In genomic region chr10:75939481-75940234, GRCm38 (mm10) we compare ENCODE assay signal across 11 mouse cellular contexts. TPM values are rescaled to one million over a fixed set of nuclear protein-coding genes. Genes with fewer than 3 reads are reported as not detected.
A peak's percentile ranks its signal among the peaks of the same experiment; 100 is the strongest.
DNase-seq lines count a peak whose midpoint lies in the region; ATAC-seq and TF ChIP-seq lines count a peak whose summit lies in the region.
"Had no signal": no experiment of that assay in that cellular context is flagged by ENCODE, and none has a peak within 500 bp of the region (broad histone marks: within the 10 kb centered on the region; RNA-seq: fewer than 3 reads in every experiment).

No protein-coding gene starts in this region.

- 53% methylated on average over 9 of the region's 9 CpGs for WGBS in lung, embryonic 14.5 days

- no peak overlapping the region for H3K9ac ChIP-seq in lung, embryonic 14.5 days

- no peaks in the 10 kb centered on the region; the same call in 1 of the 2 replicates for H3K4me1 ChIP-seq in lung, embryonic 14.5 days (ENCODE audit: insufficient read depth)

- DNase-seq in adrenal gland, adult 2 months, result peak; percentile 59
- no peak for DNase-seq in adrenal gland, adult 18-20 months (ENCODE audit: low spot score in 2 of 2)
- no peak for DNase-seq in lung, embryonic 14.5 days
- DNase-seq in lung, postnatal 10 days, result no peak
- DNase-seq in spleen, postnatal 14 days (ENCODE audit: low spot score in 2 of 2), result peak; percentile 54 to 62
- no peak for DNase-seq in layer of hippocampus, postnatal 25 days (ENCODE audit: extremely low spot score in 1 of 2, low spot score in 1 of 2)
- DNase-seq in cerebellum, postnatal 14 days, result no peak
- DNase-seq: cerebellum, postnatal 36 days; kidney, adult 11 months had no signal

- H3K27me3 ChIP-seq in lung, embryonic 14.5 days (ENCODE audit: insufficient read depth, low read length), result peaks cover 18% of the 10 kb centered on the region

- ATAC-seq in lung, embryonic 14.5 days (ENCODE audit: insufficient read depth), result no peak
- peak; percentile 83 for ATAC-seq in erythroid progenitor cell, adult 5-6 weeks (replicated peaks; ENCODE audit: low FRiP score, poor library complexity, severe bottlenecking)

- TF ChIP-seq CTCF in lung, embryonic 14.5 days (IDR thresholded peaks at IDR 0.05; ENCODE audit: low read depth), result no peak

- H3K27ac ChIP-seq in lung, embryonic 14.5 days (ENCODE audit: low read depth), result no peak overlapping the region; the same call in 1 of the 2 replicates
- H3K27ac ChIP-seq: macrophage had no signal

- no peak overlapping the region for H3K4me2 ChIP-seq in lung, embryonic 14.5 days

- H3K9me3 ChIP-seq in lung, embryonic 14.5 days (ENCODE audit: low read depth, low read length), result no peaks in the 10 kb centered on the region

- H3K36me3 ChIP-seq in lung, embryonic 14.5 days (ENCODE audit: insufficient read depth), result no peaks in the 10 kb centered on the region

- peak overlapping the region; percentile 17; the same call in 1 of the 2 replicates for H3K4me3 ChIP-seq in lung, embryonic 14.5 days (ENCODE audit: low read depth, low read length)

RNA-seq across cellular contexts. Expression of gene Gm867, which starts 0.8 kb away (rescaled TPM):
- 1 to 10 TPM; 2.2 to 4.0 TPM for total RNA-seq in adrenal gland, adult 2 months (2021)
- 0.93 and 1.9 TPM in 2 replicates for polyA plus RNA-seq in adrenal gland, adult 2 months (2012; rRNA removed)
- under 1 TPM; 0.63 to 0.64 TPM for total RNA-seq in adrenal gland, adult 18-20 months (2021)
- polyA plus RNA-seq in lung, embryonic 14.5 days (2014; fragmentation: Nextera tagmentation; extraction: Ambion mirVana), result 0.30 and 0.39 TPM in 2 replicates
- total RNA-seq in erythroid progenitor cell, adult 5-6 weeks (2015; ENCODE audit: low replicate concordance), result 525 and 583 TPM in 2 replicates
- 86.0 and 101 TPM in 2 replicates for total RNA-seq in erythroid progenitor cell, adult 5-6 weeks (2017; ENCODE audit: low replicate concordance)
- total RNA-seq in layer of hippocampus, postnatal 25 days (2021), result 1 to 10 TPM in 1 of 2 experiments, under 1 TPM in 1; 0.64 to 1.1 TPM
- polyA plus RNA-seq: macrophage had no signal

RNA-seq across cellular contexts. Expression of gene Vpreb3, which starts 3.2 kb away (rescaled TPM):
- not detected for total RNA-seq in adrenal gland, adult 2 months (2021)
- polyA plus RNA-seq in adrenal gland, adult 2 months (2012; rRNA removed), result 1.1 and 2.0 TPM in 2 replicates
- not detected for total RNA-seq in adrenal gland, adult 18-20 months (2021)
- 0.63 and 0.87 TPM in 2 replicates for polyA plus RNA-seq in lung, embryonic 14.5 days (2014; fragmentation: Nextera tagmentation; extraction: Ambion mirVana)
- 85.1 and 89.7 TPM in 2 replicates for total RNA-seq in erythroid progenitor cell, adult 5-6 weeks (2015; ENCODE audit: low replicate concordance)
- total RNA-seq in erythroid progenitor cell, adult 5-6 weeks (2017; ENCODE audit: low replicate concordance), result 31.5 and 39.7 TPM in 2 replicates
- not detected for total RNA-seq in layer of hippocampus, postnatal 25 days (2021)
- polyA plus RNA-seq: macrophage had no signal

RNA-seq across cellular contexts. Expression of gene Mmp11, which starts 3.4 kb away (rescaled TPM):
- 10 to 100 TPM in 1 of 2 experiments, 1 to 10 TPM in 1; 5.1 to 14.8 TPM for total RNA-seq in adrenal gland, adult 2 months (2021)
- polyA plus RNA-seq in adrenal gland, adult 2 months (2012; rRNA removed), result 26.7 and 48.0 TPM in 2 replicates
- 1 to 10 TPM; 5.4 to 5.7 TPM for total RNA-seq in adrenal gland, adult 18-20 months (2021)
- polyA plus RNA-seq in lung, embryonic 14.5 days (2014; fragmentation: Nextera tagmentation; extraction: Ambion mirVana), result 61.8 and 61.9 TPM in 2 replicates
- total RNA-seq in erythroid progenitor cell, adult 5-6 weeks (2015; ENCODE audit: low replicate concordance), result 0.72 TPM in 1 of 2 replicates, not detected in the other
- total RNA-seq in erythroid progenitor cell, adult 5-6 weeks (2017; ENCODE audit: low replicate concordance), result 0.68 TPM in 1 of 2 replicates, not detected in the other
- total RNA-seq in layer of hippocampus, postnatal 25 days (2021), result 1 to 10 TPM; 1.4 to 2.1 TPM

RNA-seq across cellular contexts. Expression of gene Chchd10, which starts 6.7 kb away (rescaled TPM):
- 1,000 to 10,000 TPM; 1,273 to 1,367 TPM for total RNA-seq in adrenal gland, adult 2 months (2021)
- 4,822 and 7,346 TPM in 2 replicates for polyA plus RNA-seq in adrenal gland, adult 2 months (2012; rRNA removed)
- 1,000 to 10,000 TPM in 1 of 2 experiments, 100 to 1,000 TPM in 1; 918 to 1,521 TPM for total RNA-seq in adrenal gland, adult 18-20 months (2021)
- polyA plus RNA-seq in lung, embryonic 14.5 days (2014; fragmentation: Nextera tagmentation; extraction: Ambion mirVana), result 24.3 and 35.2 TPM in 2 replicates
- total RNA-seq in erythroid progenitor cell, adult 5-6 weeks (2015; ENCODE audit: low replicate concordance), result 101 and 127 TPM in 2 replicates
- total RNA-seq in erythroid progenitor cell, adult 5-6 weeks (2017; ENCODE audit: low replicate concordance), result 40.2 and 60.3 TPM in 2 replicates
- 100 to 1,000 TPM; 323 to 356 TPM for total RNA-seq in layer of hippocampus, postnatal 25 days (2021)

RNA-seq across cellular contexts. Expression of gene Gm5134, which starts 14.7 kb away (rescaled TPM):
- not detected for total RNA-seq in adrenal gland, adult 2 months (2021)
- 0.03 and 0.11 TPM in 2 replicates for polyA plus RNA-seq in adrenal gland, adult 2 months (2012; rRNA removed)
- total RNA-seq in adrenal gland, adult 18-20 months (2021), result not detected
- 0.14 TPM in 1 of 2 replicates, not detected in the other for polyA plus RNA-seq in lung, embryonic 14.5 days (2014; fragmentation: Nextera tagmentation; extraction: Ambion mirVana)
- total RNA-seq in erythroid progenitor cell, adult 5-6 weeks (2015; ENCODE audit: low replicate concordance), result not detected in 2 replicates
- total RNA-seq in erythroid progenitor cell, adult 5-6 weeks (2017; ENCODE audit: low replicate concordance), result not detected in 2 replicates
- under 1 TPM; 0.21 to 0.66 TPM for total RNA-seq in layer of hippocampus, postnatal 25 days (2021)
- polyA plus RNA-seq: macrophage had no signal

Comparison
In these comparisons a context has a peak if more than half of its experiments do, and no peak if none do; other contexts are left out.
1. DNase-seq: peak in adrenal gland, adult 2 months (single experiment) and spleen, postnatal 14 days (2 of 2); none in adrenal gland, adult 18-20 months (0 of 2), lung, embryonic 14.5 days (single experiment), lung, postnatal 10 days (single experiment), layer of hippocampus, postnatal 25 days (0 of 2) and cerebellum, postnatal 14 days (0 of 2).
2. RNA of gene Gm867, which starts 0.8 kb away (total RNA-seq): 86.0 to 583 TPM in erythroid progenitor cell, adult 5-6 weeks; 2.2 to 4.0 TPM in adrenal gland, adult 2 months, 0.64 to 1.1 TPM in layer of hippocampus, postnatal 25 days and 0.63 to 0.64 TPM in adrenal gland, adult 18-20 months; every median in the first group is over 10 times any median in the second.
3. RNA of gene Vpreb3, which starts 3.2 kb away (total RNA-seq): 31.5 to 89.7 TPM in erythroid progenitor cell, adult 5-6 weeks; not detected in adrenal gland, adult 2 months, not detected in adrenal gland, adult 18-20 months and not detected in layer of hippocampus, postnatal 25 days; every median in the first group is over 10 times any median in the second.